Mouse (Mus musculus): Measurements from ENCODE around the gene Ptprt. TPM values are rescaled to one million over a fixed set of nuclear protein-coding genes. Genes with fewer than 3 reads are reported as not detected.

The Ptprt gene
- polyA plus RNA-seq, 1 experiment from 2014 or later, result 15.0 TPM

GRCm38 (mm10) chr2:161593391-161594152 is 1067.4 kb downstream of the Ptprt start:
- H3K4me3 ChIP-seq, result no peak overlapping the region
- no peak overlapping the region for H3K9ac ChIP-seq
- no peak overlapping the region for H3K27ac ChIP-seq
- no peaks in the 10 kb centered on the region for H3K4me1 ChIP-seq
- no peaks in the 10 kb centered on the region for H3K27me3 ChIP-seq (replicated peaks)
- H3K9me3 ChIP-seq, result no peaks in the 10 kb centered on the region
- H3K36me3 ChIP-seq (replicated peaks), result no peaks in the 10 kb centered on the region
- no peak for ATAC-seq (replicated peaks)
- H3K4me2 ChIP-seq, result no peak overlapping the region
- WGBS, result 89% methylated on average over 7 of the region's 7 CpGs

DNA sequence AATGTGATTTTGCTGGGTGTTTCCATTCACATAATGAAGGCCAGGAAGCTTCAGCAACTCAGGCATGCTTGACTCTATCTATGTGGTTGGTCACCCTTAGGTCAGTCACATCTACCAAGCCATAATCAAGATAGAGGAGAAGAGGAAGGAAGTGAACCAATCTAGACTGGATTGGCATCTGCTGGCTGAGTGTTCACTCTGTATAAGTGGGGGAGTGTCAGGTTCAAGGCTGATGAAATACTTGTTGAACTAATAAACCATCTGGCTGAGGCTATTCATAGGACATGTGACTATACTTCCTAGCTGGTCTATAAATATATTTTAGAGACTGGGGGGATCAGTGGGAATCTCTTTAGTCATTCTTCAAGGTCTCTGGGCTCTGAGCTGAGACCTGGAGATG is 1086.5 kb downstream of the Ptprt start:
- no peaks in the 10 kb centered on the region for H3K9me3 ChIP-seq
- H3K4me1 ChIP-seq, result peaks cover 2% of the 10 kb centered on the region; the same call in 1 of the 2 replicates
- no peak overlapping the region for H3K9ac ChIP-seq
- ATAC-seq (replicated peaks), result no peak
- H3K36me3 ChIP-seq (replicated peaks), result no peaks in the 10 kb centered on the region
- H3K27ac ChIP-seq, result no peak overlapping the region
- H3K27me3 ChIP-seq (replicated peaks), result no peaks in the 10 kb centered on the region
- no peak overlapping the region for H3K4me3 ChIP-seq
- no peak overlapping the region for H3K4me2 ChIP-seq

DNA sequence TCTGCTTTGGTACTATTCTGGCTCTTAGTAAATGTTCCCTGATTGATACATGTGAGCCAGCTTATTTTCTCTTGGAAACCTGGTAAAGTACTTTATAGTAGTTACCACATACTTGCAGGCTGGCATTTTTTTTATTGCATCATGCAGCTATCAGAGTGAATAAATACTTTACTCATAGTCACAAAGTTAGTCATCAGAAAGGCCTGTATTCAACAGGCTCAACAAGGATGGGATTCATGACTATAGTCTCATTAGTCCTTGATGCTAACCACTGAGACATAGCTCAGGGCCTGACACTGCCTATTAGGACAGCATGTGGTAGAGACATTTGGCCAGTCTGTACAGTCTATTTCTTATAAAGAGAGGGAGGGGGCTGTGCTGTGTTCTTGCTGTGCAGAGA is 1088.7 kb downstream of the Ptprt start:
- Histone ChIP-seq H3K27ac (no peak overlapping the region), H3K9ac (no peak overlapping the region), H3K9me3 (no peaks in the 10 kb centered on the region), H3K36me3 (replicated peaks) (no peaks in the 10 kb centered on the region), H3K4me1 (peaks cover 2% of the 10 kb centered on the region; the same call in 1 of the 2 replicates), H3K4me3 (no peak overlapping the region), H3K4me2 (no peak overlapping the region), H3K27me3 (replicated peaks) (no peaks in the 10 kb centered on the region)
- ATAC-seq (replicated peaks), result no peak

DNA sequence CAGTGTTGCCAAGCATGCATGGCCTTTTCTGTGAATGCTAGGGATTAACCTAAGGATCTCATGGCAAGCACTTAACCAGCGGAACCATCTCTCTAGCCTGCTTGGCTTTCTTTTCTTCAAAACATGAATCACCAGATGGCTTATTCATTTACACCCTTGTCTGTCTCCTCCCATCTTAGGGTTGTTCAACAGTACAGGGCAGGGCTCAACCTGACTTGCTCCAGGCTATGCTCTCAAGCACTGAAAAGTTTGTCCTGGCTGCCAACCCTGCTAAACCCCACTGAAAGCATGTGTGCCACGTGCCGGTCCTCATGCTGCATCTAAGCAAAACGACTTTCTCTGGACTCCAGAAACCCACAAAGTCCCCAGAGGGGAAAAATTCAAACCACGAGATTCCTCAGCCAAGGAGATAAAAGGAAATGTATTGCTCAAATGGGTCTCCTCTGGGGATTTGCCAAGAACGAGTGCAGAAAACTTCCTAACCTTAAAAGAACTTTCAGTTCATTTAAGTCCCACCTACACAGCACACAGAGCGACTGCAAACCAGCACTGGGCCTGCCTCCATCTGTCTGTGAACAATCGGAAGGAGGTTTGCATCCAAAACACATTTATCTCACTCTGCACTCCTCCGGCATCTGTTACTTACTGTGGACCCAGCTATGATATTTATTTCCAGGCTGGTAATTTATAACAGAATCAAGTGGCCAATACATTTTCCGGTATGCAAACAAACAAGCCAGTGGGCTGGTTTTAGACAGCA is 1090.5 kb downstream of the Ptprt start:
- Histone ChIP-seq H3K27ac (no peak overlapping the region), H3K9me3 (no peaks in the 10 kb centered on the region), H3K36me3 (replicated peaks) (no peaks in the 10 kb centered on the region), H3K4me2 (no peak overlapping the region), H3K4me1 (peaks cover 2% of the 10 kb centered on the region; the same call in 1 of the 2 replicates), H3K27me3 (replicated peaks) (no peaks in the 10 kb centered on the region), H3K9ac (no peak overlapping the region), H3K4me3 (no peak overlapping the region)
- WGBS, result 61% methylated on average over 10 of the region's 10 CpGs
- no peak for ATAC-seq (replicated peaks)

DNA sequence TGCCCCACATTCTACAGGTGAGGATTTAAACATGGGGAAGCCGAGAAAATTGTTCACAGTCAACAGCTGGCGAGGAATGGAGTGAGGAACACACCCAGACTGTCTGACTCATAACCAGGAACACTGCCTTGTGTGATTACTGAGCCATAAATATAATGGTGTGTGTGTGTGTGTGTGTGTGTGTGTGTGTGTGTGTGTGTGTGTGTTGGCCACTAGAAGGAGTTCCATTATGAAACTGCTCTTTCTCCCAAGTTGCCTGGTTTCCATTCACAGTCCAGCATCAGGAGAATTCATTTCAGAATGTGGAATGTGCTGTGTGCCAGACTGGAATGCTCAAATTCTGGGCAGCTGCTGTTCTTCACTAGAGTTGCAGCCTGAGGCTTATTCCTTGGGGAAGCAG is 1099.4 kb downstream of the Ptprt start:
- Histone ChIP-seq H3K9ac (no peak overlapping the region), H3K4me1 (no peaks in the 10 kb centered on the region), H3K9me3 (no peaks in the 10 kb centered on the region), H3K27me3 (replicated peaks) (no peaks in the 10 kb centered on the region), H3K36me3 (replicated peaks) (no peaks in the 10 kb centered on the region), H3K4me3 (no peak overlapping the region), H3K27ac (no peak overlapping the region), H3K4me2 (no peak overlapping the region)
- no peak for ATAC-seq (replicated peaks)
- 90% methylated on average over 2 of the region's 2 CpGs for WGBS

- Histone ChIP-seq H3K27me3 (replicated peaks) (no peaks in the 10 kb centered on the region), H3K9ac (no peak overlapping the region), H3K36me3 (replicated peaks) (no peaks in the 10 kb centered on the region), H3K4me2 (no peak overlapping the region), H3K27ac (no peak overlapping the region), H3K9me3 (no peaks in the 10 kb centered on the region), H3K4me3 (no peak overlapping the region), H3K4me1 (no peaks in the 10 kb centered on the region)
- WGBS, result 79% methylated on average over 4 of the region's 4 CpGs
- no peak for ATAC-seq (replicated peaks)
These were observed 1103.1 kb downstream of the Ptprt start for GRCm38 (mm10) chr2:161557874-161558273.

- H3K4me1 ChIP-seq, result peaks cover 8% of the 10 kb centered on the region; the same call in 1 of the 2 replicates
- no peak overlapping the region for H3K4me2 ChIP-seq
- no peak overlapping the region for H3K27ac ChIP-seq
- H3K9ac ChIP-seq, result no peak overlapping the region
- no peak overlapping the region for H3K4me3 ChIP-seq
- no peaks in the 10 kb centered on the region for H3K36me3 ChIP-seq (replicated peaks)
- no peaks in the 10 kb centered on the region for H3K9me3 ChIP-seq
- H3K27me3 ChIP-seq (replicated peaks), result no peaks in the 10 kb centered on the region
- WGBS, result 86% methylated on average over 9 of the region's 9 CpGs
- ATAC-seq (replicated peaks), result no peak
These were observed 1107.3 kb downstream of the Ptprt start for GRCm38 (mm10) chr2:161553651-161554050.

GRCm38 (mm10) chr2:161552011-161552410 is 1108.9 kb downstream of the Ptprt start:
- H3K4me1 ChIP-seq, result peaks cover 16% of the 10 kb centered on the region
- WGBS, result 89% methylated on average over 2 of the region's 2 CpGs
- no peaks in the 10 kb centered on the region for H3K27me3 ChIP-seq (replicated peaks)
- no peak overlapping the region for H3K4me3 ChIP-seq
- ATAC-seq (replicated peaks), result no peak
- no peak overlapping the region for H3K4me2 ChIP-seq
- no peaks in the 10 kb centered on the region for H3K9me3 ChIP-seq
- no peak overlapping the region for H3K9ac ChIP-seq
- no peaks in the 10 kb centered on the region for H3K36me3 ChIP-seq (replicated peaks)
- H3K27ac ChIP-seq, result no peak overlapping the region

GRCm38 (mm10) chr2:161549577-161549976 is 1111.4 kb downstream of the Ptprt start:
- peak overlapping the region; percentile 72 for H3K27ac ChIP-seq
- H3K4me3 ChIP-seq, result no peak overlapping the region
- no peak overlapping the region for H3K9ac ChIP-seq
- H3K9me3 ChIP-seq, result no peaks in the 10 kb centered on the region
- H3K27me3 ChIP-seq (replicated peaks), result no peaks in the 10 kb centered on the region
- H3K4me2 ChIP-seq, result no peak overlapping the region
- no peaks in the 10 kb centered on the region for H3K36me3 ChIP-seq (replicated peaks)
- 45% methylated on average over 5 of the region's 5 CpGs for WGBS
- H3K4me1 ChIP-seq, result peaks cover 17% of the 10 kb centered on the region
- ATAC-seq (replicated peaks), result peak; percentile 33; the same call in 1 of the 2 replicates

DNA sequence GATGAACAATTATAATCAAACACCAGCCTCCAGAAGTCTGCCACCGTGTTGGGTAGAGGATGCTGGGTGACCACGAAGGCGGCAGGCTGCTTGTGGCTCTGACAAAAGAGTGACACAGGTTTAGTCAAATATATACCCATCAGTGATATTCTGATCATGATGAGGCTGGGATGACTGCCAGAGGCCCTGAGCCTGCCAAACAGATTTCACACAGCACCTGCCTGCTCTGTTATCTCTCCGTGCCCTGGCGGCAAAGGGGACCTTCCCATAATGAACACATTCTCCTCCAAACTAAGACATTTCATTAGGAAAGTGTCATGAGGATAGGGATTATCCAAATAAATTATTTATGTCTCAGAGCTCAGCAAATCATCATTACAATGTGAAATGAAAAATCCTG is 1113.6 kb downstream of the Ptprt start:
- H3K4me2 ChIP-seq, result no peak overlapping the region
- H3K4me1 ChIP-seq, result peaks cover 17% of the 10 kb centered on the region
- peak; percentile 60 for ATAC-seq (replicated peaks)
- H3K9ac ChIP-seq, result no peak overlapping the region
- no peaks in the 10 kb centered on the region for H3K9me3 ChIP-seq
- no peaks in the 10 kb centered on the region for H3K27me3 ChIP-seq (replicated peaks)
- H3K36me3 ChIP-seq (replicated peaks), result no peaks in the 10 kb centered on the region
- H3K4me3 ChIP-seq, result no peak overlapping the region
- 45% methylated on average over 5 of the region's 5 CpGs for WGBS
- H3K27ac ChIP-seq, result peak overlapping the region; percentile 13; the same call in 1 of the 2 replicates

DNA sequence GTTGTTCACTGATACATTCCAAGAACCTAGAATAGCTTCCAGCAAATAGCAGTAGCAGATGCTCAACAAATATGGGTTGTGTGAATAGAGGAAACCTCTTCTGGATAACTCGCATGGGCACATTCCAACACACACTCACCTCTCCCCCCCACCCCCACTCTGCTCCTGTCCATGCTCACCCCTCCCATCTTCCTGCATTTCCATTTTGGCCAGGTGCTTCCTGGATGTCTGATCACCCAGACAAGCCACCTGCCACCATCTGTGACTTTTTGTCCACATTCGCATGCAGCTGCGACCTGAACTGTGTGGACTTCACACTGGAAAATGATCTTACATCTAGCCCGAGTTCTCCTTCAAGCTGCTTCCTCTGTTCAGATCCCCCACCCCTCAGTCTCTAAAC is 1115.5 kb downstream of the Ptprt start:
- Histone ChIP-seq H3K4me2 (no peak overlapping the region), H3K4me1 (peaks cover 17% of the 10 kb centered on the region), H3K27me3 (replicated peaks) (no peaks in the 10 kb centered on the region), H3K36me3 (replicated peaks) (no peaks in the 10 kb centered on the region), H3K27ac (no peak overlapping the region), H3K9me3 (no peaks in the 10 kb centered on the region), H3K4me3 (no peak overlapping the region), H3K9ac (no peak overlapping the region)
- no peak for ATAC-seq (replicated peaks)
- 94% methylated on average over 4 of the region's 4 CpGs for WGBS

DNA sequence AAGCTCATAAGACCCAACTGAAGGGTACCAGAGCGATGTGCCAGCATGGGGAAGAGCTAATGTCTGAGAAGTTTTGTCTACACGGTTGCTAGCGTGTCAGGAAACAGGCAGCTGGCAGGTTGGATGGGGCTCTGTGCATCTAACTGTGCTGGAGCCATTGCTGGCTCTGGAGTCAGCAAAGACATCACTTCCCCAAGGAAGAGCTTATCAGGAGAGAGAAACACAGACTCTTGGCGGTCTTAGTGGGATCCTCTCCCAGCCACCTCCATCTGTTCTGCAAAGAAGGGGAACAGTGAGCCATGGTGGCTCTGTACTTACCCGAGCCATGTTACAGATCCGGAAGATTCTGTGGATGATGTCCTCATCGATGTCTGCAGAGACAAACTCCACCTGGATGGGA is 1126.8 kb downstream of the Ptprt start:
- Histone ChIP-seq H3K36me3 (replicated peaks) (no peaks in the 10 kb centered on the region), H3K4me3 (no peak overlapping the region), H3K27ac (no peak overlapping the region), H3K9me3 (no peaks in the 10 kb centered on the region), H3K4me2 (no peak overlapping the region), H3K9ac (no peak overlapping the region), H3K27me3 (replicated peaks) (no peaks in the 10 kb centered on the region), H3K4me1 (no peaks in the 10 kb centered on the region)
- WGBS, result 88% methylated on average over 7 of the region's 7 CpGs
- ATAC-seq (replicated peaks), result no peak

- 93% methylated on average over 1 of the region's 1 CpGs for WGBS
- H3K27ac ChIP-seq, result no peak overlapping the region
- H3K4me3 ChIP-seq, result no peak overlapping the region
- no peaks in the 10 kb centered on the region for H3K36me3 ChIP-seq (replicated peaks)
- H3K4me2 ChIP-seq, result no peak overlapping the region
- ATAC-seq (replicated peaks), result no peak
- no peaks in the 10 kb centered on the region for H3K9me3 ChIP-seq
- no peaks in the 10 kb centered on the region for H3K4me1 ChIP-seq
- no peaks in the 10 kb centered on the region for H3K27me3 ChIP-seq (replicated peaks)
- no peak overlapping the region for H3K9ac ChIP-seq
These were observed 1133.8 kb downstream of the Ptprt start for GRCm38 (mm10) chr2:161527192-161527591.
